Mouse (Mus musculus) layer of hippocampus, adult 18-20 months (tissue): ENCODE measurements at regions not wholly inside any gene's neighbourhood (a gene's known extent, or its start where the extent isn't known, plus 50 kb on each side); places are given as distances from the start of the nearest gene placed in this dataset.
"Not testable (repeated sequence)": the region's sequence is repeated elsewhere in the genome, so short reads cannot be mapped to it uniquely, and the experiment has no call there.

ENCODE experiments used
- DNase-seq, 2 experiments: peaks; one replicate each; pipeline ENCODE4 v3.0.0; 2022; ENCODE audit warnings: low spot score in 2 of 2

DNA sequence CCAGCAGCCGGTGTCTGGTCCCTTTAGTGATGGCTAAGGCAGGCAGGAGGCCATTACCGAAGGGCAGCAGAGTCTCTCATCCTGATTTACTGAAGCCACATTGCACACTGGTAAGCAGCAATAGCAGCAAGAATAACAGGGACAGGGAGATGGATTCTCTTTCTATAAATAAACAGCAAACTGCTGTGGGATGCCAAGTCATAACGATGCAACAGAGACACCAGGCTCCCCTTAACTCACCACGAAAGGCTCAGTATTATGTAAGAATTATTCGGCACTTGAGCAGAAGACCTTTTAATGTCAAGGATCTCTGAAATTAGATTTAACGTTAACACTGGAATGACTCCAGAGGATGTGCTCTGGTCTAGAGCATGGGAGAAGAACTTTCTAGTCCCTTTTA lies 202.1 kb downstream of the Ddx10 start:
- DNase-seq = peak in 1 of 2 experiments; percentile 39

- DNase-seq = peak; percentile 32 to 73
These were observed 214.1 kb downstream of the Ddx10 start for GRCm38 (mm10) chr9:53033797-53034196.

DNA sequence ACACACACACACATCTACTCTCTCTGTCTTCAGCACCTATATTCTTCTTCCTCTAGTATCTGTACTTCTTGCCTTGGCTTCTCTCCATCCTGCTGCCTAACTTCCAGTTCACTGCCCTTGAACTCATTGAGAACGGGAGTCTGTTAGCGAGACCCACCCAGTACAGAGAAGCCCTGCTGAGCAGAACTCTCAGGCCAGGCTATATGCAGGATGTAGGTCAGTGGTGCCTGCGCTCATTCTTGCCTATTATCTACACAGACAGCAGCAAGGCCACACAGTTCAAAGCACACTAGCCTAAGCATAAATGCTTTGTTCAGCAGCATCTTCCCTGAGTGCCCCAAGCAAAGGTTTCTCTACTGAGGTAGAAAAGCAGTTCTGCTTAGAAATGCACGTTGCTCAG lies 225.8 kb downstream of the Ddx10 start:
- DNase-seq = no peak

GRCm38 (mm10) chr9:53010741-53011140 lies 237.1 kb downstream of the Ddx10 start:
- no peak for DNase-seq

GRCm38 (mm10) chr9:53007395-53007794 lies 240.5 kb downstream of the Ddx10 start:
- DNase-seq = no peak

DNA sequence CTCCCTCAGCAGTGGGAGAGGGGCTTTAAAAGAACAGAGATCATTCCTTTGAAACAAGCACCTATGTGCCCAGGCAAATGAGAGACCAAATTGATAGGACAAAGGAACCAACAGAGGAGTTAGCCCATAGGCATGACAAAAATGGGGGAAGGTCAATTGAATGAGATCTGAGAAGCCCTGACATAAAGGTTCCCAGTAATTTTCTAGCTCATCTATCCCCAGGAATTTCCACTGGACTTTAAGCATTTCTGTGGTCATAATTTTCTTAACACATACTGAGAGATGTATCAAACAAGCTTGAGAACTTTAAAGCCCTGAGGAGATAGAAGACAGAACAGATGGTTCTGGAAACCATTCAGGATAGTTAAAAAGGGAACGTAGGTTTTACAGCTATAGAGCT lies 241.8 kb downstream of the Ddx10 start:
- DNase-seq = no peak

DNA sequence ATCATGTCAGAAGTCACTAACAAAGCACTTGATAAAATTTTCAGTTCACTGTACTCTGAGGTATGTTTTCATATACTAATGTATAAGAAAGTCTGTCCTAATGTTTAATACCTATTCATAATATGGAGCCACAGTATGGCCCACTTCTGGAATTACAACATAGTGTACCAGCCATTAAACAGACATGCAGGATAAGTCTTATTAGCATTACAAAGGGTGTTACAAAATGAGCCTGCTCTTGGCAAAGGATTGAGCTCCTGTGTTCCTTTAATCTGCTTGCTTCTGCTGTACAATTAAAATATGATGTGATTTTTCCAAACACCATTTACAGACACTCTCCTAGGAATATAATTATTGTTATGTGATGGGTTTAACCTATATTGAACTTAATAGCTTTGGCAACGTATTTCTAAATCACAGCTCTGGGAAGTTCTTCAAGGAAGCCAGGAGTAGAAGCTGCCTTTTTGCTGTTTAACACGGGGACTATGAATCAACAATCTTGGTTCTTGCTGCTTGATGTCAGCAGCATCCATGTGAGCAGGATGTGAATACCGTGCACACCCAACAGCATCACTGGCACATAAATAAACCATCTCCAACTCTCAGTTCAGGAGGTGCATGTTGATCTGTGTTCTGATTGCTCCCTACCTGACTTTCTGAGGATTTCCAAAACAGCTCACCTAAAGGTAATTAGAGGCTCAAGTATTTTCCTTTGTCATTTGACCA lies 243.4 kb downstream of the Ddx10 start:
- DNase-seq = no peak

DNA sequence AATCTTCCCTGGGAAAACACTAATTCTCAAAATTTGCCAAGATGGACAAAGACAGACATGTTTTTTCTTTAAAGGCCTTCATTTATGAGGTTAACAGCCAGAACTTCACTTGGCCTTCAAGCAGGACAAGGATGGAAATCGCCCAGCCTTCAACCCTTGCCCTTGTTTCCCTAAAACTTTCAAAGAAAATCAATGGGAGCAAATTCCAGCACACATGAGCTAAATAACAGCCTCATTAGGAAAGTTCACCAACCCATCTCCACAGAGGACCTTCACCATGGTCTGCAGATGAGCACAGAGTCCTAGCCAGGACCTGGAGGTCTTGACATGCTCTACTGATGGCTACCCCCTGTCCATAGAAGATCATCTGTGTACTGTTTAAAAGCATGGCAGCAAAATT lies 271.8 kb downstream of the Ddx10 start:
- DNase-seq = no peak

GRCm38 (mm10) chr9:52965631-52966030 lies 282.2 kb downstream of the Ddx10 start:
- peak in 1 of 2 experiments; percentile 47 for DNase-seq

GRCm38 (mm10) chr9:52959668-52960067 lies 280.1 kb upstream of the AI593442 start:
- peak in 1 of 2 experiments; percentile 57 for DNase-seq

DNA sequence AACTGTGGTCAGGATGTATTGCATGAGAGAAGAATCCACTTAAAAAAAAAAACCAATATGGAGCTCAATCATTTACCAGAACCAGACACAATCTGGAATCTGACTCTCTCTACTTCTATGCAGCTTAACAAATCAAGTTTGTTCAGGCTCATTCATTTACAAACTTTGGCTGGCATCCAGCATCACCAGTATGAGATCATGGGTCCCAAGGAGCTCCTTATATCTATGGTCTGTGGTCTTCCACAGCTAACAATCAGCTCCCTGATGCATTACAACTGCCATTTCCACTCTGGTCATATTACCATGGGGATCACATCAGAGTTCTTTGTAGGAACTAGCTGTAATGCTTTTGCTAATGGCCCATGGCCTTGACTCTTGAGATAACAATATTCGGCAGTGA lies 277.7 kb upstream of the AI593442 start:
- DNase-seq = no peak

DNA sequence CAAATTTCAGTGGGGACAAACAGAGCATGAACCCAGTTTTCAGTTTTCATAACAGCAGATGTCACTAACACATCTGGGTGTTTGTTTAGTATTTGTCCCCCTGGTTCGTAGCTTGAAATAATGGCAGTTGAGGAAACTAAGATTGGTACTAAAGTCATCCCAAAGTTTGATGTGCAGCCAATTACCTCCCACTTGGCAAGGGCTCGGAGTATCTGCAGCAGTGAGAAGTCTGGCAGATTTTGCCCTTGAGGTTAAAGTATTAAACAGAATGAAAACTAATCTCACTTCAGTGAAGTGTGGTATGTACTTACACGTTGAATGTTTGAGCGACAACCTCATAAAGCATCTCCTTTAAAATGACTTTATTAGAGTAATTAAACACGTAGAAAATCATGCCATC lies 264.5 kb upstream of the AI593442 start:
- DNase-seq = no peak

DNA sequence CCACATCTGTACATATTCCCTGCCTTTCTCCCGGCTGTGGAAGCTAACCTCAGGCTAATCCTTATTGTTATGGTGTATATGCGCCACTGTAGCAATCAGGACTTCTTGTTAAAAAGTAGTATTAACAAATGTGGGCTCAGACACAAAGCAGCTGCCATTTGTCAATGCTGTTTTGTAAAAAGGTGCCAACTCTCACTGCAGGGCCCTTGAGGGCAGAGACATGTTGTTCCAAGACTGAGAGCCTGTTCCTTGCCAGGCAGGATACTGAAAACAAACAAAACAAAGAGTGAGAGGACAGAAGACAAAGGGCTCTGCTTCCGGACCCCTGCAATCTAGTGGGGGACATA lies 262.0 kb upstream of the AI593442 start:
- DNase-seq = no peak

DNA sequence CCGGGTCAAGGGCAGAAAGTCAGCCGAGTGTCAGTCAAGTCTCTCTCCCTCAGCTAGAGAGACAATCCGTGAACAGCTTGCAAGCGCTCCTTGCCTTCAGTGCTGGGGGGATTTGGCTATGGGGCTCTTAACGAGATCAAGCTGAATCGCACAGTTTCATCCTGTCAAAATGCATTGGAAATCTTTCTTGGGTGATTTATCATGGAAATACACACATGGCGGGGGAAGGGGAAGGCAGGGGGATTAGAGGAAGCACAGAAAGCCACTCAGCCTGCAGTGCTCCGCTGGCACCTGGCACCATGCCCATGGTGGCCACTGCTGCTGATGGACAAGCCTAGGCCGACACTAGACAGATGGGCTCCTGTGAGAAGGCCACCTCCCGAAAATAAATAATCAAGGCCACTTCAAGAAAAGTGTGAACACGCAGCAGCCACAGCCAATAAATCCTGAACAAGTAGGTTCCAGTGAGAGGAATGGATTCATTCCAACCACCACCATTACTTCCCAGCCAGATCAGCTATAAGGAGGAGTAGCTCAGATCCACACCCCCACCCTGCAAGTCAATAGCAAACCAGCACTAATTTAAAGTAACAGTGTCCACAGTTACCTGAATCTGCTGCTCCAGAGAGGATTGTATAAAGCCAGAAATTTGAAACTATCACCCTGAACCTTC lies 261.5 kb upstream of the AI593442 start:
- DNase-seq = peak in 1 of 2 experiments; percentile 10

DNA sequence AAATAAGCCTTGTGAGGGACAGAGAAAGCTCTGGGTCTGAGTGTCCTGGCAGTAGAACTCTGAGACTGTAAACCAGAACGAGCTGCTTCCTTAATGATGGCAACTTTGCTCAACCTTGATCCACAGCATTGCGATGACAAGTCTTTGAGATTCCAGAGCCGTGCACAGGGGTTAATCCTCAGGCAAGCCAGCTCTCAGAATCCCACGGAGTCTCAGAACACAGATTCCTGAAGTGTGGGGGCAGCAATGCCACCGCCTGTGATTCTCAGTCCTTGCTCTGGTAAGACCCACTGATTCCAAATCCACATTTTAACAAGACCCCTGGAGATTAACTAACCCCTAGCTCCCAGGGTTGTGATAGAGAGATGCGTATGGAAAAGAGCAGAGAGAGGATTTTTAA lies 255.5 kb upstream of the AI593442 start:
- DNase-seq = no peak

DNA sequence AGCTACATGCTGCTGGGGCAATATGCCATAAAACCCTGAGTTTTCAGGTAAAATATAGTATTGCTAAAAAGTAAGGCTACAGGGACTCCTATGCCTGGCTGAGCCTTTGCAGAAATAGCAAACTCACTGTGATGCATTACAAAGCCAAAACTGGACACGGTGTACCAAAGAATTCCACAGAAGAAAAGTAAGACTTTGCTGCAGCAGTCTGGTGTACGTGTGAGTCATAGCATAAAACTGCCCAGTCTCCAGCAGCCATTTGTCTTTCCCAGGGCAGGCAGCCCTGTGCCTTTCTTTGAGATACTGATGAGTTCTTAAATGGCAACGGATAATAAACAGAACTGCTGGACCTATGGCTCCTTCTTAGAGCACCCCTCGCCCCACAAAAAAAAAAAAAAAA lies 237.9 kb upstream of the AI593442 start:
- DNase-seq = no peak

DNA sequence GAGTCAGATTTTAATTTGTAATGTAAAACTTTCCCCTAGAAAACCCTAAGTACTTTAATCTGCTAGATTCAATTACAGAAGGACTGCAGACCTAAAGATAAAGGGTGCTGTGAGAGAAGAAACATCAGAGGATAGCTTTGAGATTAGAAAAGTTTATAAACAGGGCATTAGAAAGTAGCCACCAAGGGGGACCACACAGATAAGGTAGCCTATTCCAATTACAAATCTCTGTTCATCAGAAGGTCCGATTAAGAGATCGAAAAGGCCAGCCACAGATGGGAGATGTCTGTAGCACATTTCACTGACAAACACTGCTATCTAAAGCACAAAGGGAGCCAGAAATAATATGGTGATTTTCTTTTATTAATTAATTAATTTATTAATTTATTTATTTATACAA lies 209.1 kb upstream of the AI593442 start:
- DNase-seq = not testable (repeated sequence)

DNA sequence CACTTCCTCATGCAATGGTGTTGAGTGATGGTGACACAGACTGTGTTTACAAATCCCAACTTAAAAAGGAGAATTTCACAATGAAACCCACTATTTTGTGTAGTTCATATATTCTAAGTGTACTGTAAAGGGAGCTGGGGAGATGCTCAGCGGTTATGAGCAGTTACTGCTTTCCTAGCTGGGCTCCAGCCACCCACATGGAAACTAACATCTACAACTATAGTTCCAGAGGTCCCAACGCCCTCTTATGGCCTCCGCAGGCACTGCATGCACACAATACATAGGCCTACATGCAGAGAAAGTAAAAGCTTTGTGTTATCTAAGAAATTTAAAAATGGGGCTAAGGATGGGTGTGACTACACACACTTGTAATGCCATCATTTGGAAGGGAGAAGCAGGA lies 208.4 kb upstream of the AI593442 start:
- not testable (repeated sequence) for DNase-seq

- no peak for DNase-seq
These were observed 187.7 kb upstream of the AI593442 start for GRCm38 (mm10) chr9:52867236-52867635.

DNA sequence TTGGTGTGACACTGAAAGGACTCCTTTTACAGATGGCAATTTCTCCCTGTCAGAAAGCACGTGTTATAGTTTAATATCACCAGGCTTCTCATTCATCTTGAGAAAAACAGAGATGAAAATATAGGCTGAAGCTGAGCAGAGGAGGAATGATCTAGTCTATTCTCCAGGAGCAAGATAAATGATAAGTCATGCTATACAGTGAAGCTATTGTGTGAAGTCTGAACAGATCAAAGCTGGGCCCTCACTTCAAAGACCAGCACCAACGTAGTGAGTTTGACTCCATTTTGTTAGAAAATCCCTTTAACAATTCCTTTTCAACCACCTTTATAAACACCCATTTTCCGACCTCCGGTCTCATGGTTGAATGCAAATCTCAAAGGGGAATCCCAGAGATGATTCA lies 180.7 kb upstream of the AI593442 start:
- no peak for DNase-seq

DNA sequence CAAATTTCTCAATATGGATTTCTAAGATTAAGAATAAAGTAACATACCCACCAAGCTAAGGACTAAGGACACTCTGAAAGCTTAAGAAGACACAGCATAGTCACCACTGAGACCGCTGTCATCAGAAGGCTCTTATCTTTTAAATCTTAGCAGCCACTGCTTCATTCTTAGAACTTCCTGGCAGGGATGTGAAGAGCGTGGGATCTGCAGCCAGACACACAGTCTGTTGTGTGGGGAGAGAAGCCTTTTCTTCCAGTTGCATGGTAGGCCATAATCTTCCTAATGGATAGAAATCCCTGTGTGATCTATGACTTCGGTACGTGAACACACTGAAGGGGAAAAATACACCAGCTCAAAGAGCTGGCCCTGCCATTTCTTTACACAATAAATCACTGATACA lies 178.8 kb upstream of the AI593442 start:
- DNase-seq = peak in 1 of 2 experiments; percentile 59

DNA sequence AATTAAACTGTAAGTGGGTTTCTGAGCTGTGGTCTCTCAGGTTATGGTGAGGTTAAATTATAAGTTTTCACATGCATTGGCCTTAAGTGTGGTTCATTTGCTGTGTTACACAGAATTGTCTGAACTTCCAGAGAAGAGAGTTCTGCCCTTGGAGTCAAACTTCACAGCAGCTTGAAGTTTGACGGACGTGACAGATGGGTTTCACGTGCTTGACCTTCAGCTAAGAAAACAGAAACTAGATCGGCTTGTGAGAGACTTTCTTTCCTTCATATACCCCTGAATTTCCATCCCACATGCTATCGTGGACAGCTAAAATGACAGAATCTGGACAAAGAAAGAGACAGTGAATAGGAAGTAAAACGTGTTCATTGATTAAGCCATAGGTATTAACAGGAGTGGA lies 173.8 kb upstream of the AI593442 start:
- DNase-seq = no peak

- DNase-seq = peak; percentile 41 to 69
These were observed 171.0 kb upstream of the AI593442 start for GRCm38 (mm10) chr9:52850552-52850951.
